Mouse (Mus musculus): ENCODE results near the gene Dmac2.
A peak's percentile ranks its signal among the peaks of the same experiment; 100 is the strongest.

Gene Dmac2

GRCm38 (mm10) chr7:25615706-25616011, 3.6 kb upstream of the Dmac2 start, which contains the start of gene Erich4:
Gene Erich4 (minus strand): TSS chr7:25615892.
- no peak for DNase-seq (ENCODE audit: low spot score in 2 of 2)

GRCm38 (mm10) chr7:25617376-25618160, 1.6 kb upstream of the Dmac2 start:
- no peak for DNase-seq (ENCODE audit: low spot score in 2 of 2)

- DNase-seq (ENCODE audit: low spot score in 2 of 2) = no peak
Observed at GRCm38 (mm10) chr7:25619722-25619991, 443 bp downstream of the Dmac2 start.

- no peak for DNase-seq (ENCODE audit: low spot score in 2 of 2)
Observed at GRCm38 (mm10) chr7:25620101-25620500, 887 bp downstream of the Dmac2 start.

- no peak for DNase-seq (ENCODE audit: low spot score in 2 of 2)
Observed at GRCm38 (mm10) chr7:25620751-25621150, 1.5 kb downstream of the Dmac2 start.

- no peak for DNase-seq (ENCODE audit: low spot score in 2 of 2)
Observed at GRCm38 (mm10) chr7:25623857-25624370, 4.7 kb downstream of the Dmac2 start.

- no peak for DNase-seq (ENCODE audit: low spot score in 2 of 2)
Observed at GRCm38 (mm10) chr7:25624851-25625250, 5.6 kb downstream of the Dmac2 start.

- peak in 1 of 2 experiments; percentile 59 for DNase-seq (ENCODE audit: low spot score in 2 of 2)
Observed at GRCm38 (mm10) chr7:25625594-25626250, 6.5 kb downstream of the Dmac2 start.

- DNase-seq (ENCODE audit: low spot score in 2 of 2) = peak; percentile 66 to 69
Observed at GRCm38 (mm10) chr7:25626509-25627430, 7.6 kb downstream of the Dmac2 start, which contains the start of gene B3gnt8. Gene B3gnt8 (plus strand): TSS chr7:25626654.

GRCm38 (mm10) chr7:25627431-25628322, 8.5 kb downstream of the Dmac2 start:
- DNase-seq (ENCODE audit: low spot score in 2 of 2) = peak; percentile 71 to 74

- no peak for DNase-seq (ENCODE audit: low spot score in 2 of 2)
Observed at GRCm38 (mm10) chr7:25628323-25628620, 9.1 kb downstream of the Dmac2 start.

GRCm38 (mm10) chr7:25632679-25633078, 13.5 kb downstream of the Dmac2 start:
- DNase-seq (ENCODE audit: low spot score in 2 of 2) = peak in 1 of 2 experiments; percentile 40

- DNase-seq (ENCODE audit: low spot score in 2 of 2) = peak; percentile 93 to 94
Observed at GRCm38 (mm10) chr7:25636373-25636772, 17.2 kb downstream of the Dmac2 start.

- DNase-seq (ENCODE audit: low spot score in 2 of 2) = no peak
Observed at GRCm38 (mm10) chr7:25637099-25637498, 17.9 kb downstream of the Dmac2 start.

- DNase-seq (ENCODE audit: low spot score in 2 of 2) = no peak
Observed at GRCm38 (mm10) chr7:25639754-25640153, 20.5 kb downstream of the Dmac2 start.

- DNase-seq (ENCODE audit: low spot score in 2 of 2) = no peak
Observed at GRCm38 (mm10) chr7:25644136-25644535, 24.9 kb downstream of the Dmac2 start.

- DNase-seq (ENCODE audit: low spot score in 2 of 2) = no peak
Observed at GRCm38 (mm10) chr7:25644631-25645030, 25.4 kb downstream of the Dmac2 start.

GRCm38 (mm10) chr7:25645074-25645473, 25.9 kb downstream of the Dmac2 start:
- DNase-seq (ENCODE audit: low spot score in 2 of 2) = no peak

- DNase-seq (ENCODE audit: low spot score in 2 of 2) = peak; percentile 79 to 83
Observed at GRCm38 (mm10) chr7:25647574-25648123, 28.4 kb downstream of the Dmac2 start.

GRCm38 (mm10) chr7:25649839-25650238, 30.6 kb downstream of the Dmac2 start:
- DNase-seq (ENCODE audit: low spot score in 2 of 2) = no peak

- DNase-seq (ENCODE audit: low spot score in 2 of 2) = peak; percentile 84 to 86
Observed at GRCm38 (mm10) chr7:25651281-25651680, 32.1 kb downstream of the Dmac2 start.

Data from spleen, postnatal 36 days (tissue).